Mouse (Mus musculus) cortical plate, adult 2 months (tissue): Measurements from ENCODE around the gene Tmem256. TPM values are rescaled to one million over a fixed set of nuclear protein-coding genes. Genes with fewer than 3 reads are reported as not detected.
"Not testable (repeated sequence)": the region's sequence is repeated elsewhere in the genome, so short reads cannot be mapped to it uniquely, and the experiment has no call there.

ENCODE experiments used
- H3K27ac ChIP-seq: fragments of 200-500 bp; 2 replicates; pipeline ENCODE4 v1.5.1; 2012; ENCODE audit warnings: low read length, control low read depth, inconsistent platforms; ENCODE audit not compliant: insufficient read depth
- H3K4me1 ChIP-seq: fragments of 200-500 bp; 2 replicates; pipeline ENCODE4 v1.6.1; 2011; ENCODE audit warnings: low read length; ENCODE audit not compliant: control insufficient read depth, insufficient read depth
- H3K4me3 ChIP-seq: fragments of 200-500 bp; 2 replicates; pipeline ENCODE4 v1.5.1; 2011; ENCODE audit warnings: mild to moderate bottlenecking, low read length, control low read depth; ENCODE audit not compliant: insufficient read depth
- CTCF ChIP-seq: fragments of 200-500 bp; IDR thresholded peaks from 2 replicates; pipeline ENCODE4 v1.5.1; 2011; ENCODE audit warnings: mild to moderate bottlenecking, control low read depth, low read length; ENCODE audit not compliant: insufficient read depth; ENCODE audit errors: extremely low read depth
- POLR2A ChIP-seq: fragments of 200-500 bp; IDR thresholded peaks from 2 replicates; pipeline ENCODE4 v1.6.1; 2011; ENCODE audit warnings: mild to moderate bottlenecking, low read length, control low read depth; ENCODE audit not compliant: insufficient read depth; ENCODE audit errors: extremely low read depth
- polyA plus RNA-seq: library from polyadenylated mRNA; depleted of rRNA; stranded (reverse); fragments of >200 nt; gene quantifications from 2 replicates; pipeline ENCODE4 v1.2.3, GENCODE M21; 2012

Tmem256 gene
- polyA plus RNA-seq, 1 experiment, result 234 TPM

DNA sequence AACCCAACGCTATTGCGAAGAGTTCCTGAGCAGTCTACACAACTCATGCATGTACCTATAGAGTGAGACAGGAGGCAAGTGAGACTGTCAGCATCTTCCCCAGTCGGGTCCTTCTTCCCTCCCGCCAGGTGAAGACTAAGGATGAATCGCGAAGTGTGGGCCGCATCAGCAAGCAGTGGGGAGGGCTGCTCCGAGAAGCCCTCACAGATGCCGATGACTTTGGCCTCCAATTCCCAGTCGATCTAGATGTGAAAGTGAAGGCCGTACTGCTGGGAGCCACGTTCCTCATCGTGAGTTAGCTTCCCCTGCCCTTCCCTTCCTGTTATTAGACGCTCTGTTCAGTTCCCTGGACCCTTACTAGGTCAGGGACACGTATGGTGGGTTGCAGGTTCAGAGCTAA lies 11.6 kb downstream of the Tmem256 start:
- no peak overlapping the region for H3K4me3 ChIP-seq
- no peak overlapping the region for H3K27ac ChIP-seq
- TF ChIP-seq POLR2A, result no peak
- no peak for TF ChIP-seq CTCF
- no peaks in the 10 kb centered on the region for H3K4me1 ChIP-seq

- Histone ChIP-seq H3K27ac (no peak overlapping the region), H3K4me1 (no peaks in the 10 kb centered on the region), H3K4me3 (no peak overlapping the region)
- no peak for TF ChIP-seq CTCF
- TF ChIP-seq POLR2A, result no peak
Measured at GRCm38 (mm10) chr11:69850754-69851153, 12.4 kb downstream of the Tmem256 start.

DNA sequence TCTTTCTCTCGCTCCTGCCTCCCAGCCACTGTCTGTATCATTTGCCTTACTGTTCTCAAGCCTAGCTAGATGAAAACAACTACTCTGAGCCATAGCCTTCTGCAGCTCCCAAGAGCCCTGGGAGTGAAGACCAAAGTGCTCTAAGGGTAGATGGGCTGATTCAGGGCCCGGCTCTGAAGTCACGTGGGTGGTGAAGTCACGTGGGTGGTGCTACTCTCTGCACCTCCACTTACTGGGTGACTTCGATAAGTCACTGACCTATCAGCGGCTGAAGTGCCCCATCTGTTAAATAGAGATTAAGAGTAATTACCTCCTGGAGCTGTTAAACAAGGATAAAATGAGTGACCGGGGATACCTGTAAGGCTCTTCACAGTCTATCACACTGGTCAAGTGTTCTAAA lies 15.7 kb downstream of the Tmem256 start:
- no peak overlapping the region for H3K27ac ChIP-seq
- TF ChIP-seq POLR2A (no peak), CTCF (no peak)
- no peaks in the 10 kb centered on the region for H3K4me1 ChIP-seq
- no peak overlapping the region for H3K4me3 ChIP-seq

- no peaks in the 10 kb centered on the region for H3K4me1 ChIP-seq
- no peak overlapping the region for H3K4me3 ChIP-seq
- TF ChIP-seq CTCF (no peak), POLR2A (no peak)
- no peak overlapping the region for H3K27ac ChIP-seq
Measured at GRCm38 (mm10) chr11:69854680-69855079, 16.4 kb downstream of the Tmem256 start.

DNA sequence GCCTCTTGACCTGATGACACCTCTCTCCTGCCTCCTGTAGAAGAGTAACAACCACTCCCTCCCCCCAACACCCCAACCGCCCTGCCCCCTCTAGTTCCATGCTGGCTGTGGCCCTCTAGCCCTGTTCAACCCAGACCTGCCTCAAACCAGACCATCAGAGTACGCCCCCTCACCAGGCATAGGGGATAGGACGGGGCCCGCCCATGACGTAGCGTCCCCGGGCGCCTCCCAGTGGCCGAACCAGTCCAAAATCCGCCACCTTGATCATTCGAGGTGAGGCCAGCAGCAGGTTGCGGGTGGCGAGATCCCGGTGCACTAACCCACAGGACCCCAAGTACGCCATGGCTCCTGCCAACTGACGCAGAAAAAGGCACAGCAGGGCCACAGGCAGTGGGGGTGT lies 17.0 kb downstream of the Tmem256 start:
- H3K4me1 ChIP-seq, result no peaks in the 10 kb centered on the region
- TF ChIP-seq CTCF, result no peak
- TF ChIP-seq POLR2A, result no peak

DNA sequence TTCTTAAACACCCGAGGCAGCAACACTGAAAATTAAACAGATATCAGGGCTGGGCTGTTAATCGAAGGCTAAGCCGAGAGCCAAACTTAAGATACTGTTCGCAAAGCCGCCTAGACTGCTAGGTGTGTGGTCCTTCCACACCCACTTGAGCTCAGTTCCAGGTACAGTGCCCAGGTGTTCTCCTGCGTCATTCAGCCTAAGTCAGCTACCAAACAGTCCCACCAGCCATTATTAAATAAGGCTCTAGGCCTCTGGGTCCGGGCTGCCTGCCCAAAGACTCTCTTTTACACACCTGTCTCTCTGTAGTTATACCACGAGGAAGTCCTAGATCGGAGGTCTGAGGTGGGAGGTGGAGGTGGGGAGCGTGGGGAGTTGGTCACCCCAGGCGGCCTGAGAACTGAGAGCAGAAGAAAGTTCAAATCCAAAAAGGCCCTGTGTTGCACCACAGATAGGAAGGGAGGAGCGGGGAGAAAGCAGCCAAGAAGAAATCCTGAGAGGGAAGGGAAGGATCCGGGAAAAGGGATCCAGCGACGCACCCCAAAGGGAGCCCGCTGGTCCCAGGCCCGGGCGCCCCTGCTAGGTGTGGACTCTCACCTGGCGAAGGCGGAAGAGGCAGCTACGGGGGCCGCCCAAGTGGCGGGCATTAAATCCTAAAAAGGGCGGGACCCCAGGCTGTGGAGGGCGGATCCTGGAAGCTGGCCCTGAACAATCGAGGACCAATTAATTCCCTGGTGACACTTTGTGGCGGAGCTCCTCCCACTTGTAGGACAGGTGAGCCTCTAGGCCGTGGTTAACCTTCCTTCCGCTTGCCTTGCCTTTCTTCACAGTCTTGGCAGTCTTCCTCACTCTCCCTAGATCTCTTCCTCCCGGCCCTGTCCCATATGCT lies 20.0 kb downstream of the Tmem256 start, which contains the start of gene Tnk1:
Tnk1 (minus strand) TSS at position 618 of the 886 bp plus-strand sequence.
- Histone ChIP-seq H3K4me3 (no peak within 1 kb of the TSS), H3K4me1 (no peaks in the 10 kb centered on the region), H3K27ac (no peak within 1 kb of the TSS)
- TF ChIP-seq CTCF (no peak), POLR2A (no peak)

More for the DNA sequence above, 17.0 kb downstream of the Tmem256 start:
- H3K4me3 ChIP-seq, result no peak overlapping the region
- no peak overlapping the region for H3K27ac ChIP-seq

DNA sequence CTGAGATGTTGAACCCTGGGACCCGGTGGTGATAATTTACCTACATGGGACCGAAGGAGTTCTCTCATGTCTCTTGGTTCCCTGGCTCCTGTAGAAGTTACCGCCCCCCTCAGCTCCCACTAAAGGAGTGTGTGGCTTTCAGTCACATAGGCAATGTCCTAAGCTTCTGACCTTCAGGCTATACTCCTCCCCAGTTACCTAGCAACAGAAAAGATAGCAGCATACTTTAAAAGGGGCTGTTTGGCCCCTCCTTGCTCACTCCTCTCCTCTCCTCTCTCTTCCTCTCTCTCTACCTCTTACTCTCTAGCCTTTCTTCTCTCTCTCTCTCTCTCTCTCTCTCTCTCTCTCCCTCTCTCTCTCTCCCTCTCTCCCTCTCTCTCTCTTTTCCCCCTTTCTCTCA lies 25.4 kb downstream of the Tmem256 start:
- not testable (repeated sequence) for H3K27ac ChIP-seq, H3K4me1 ChIP-seq, H3K4me3 ChIP-seq

DNA sequence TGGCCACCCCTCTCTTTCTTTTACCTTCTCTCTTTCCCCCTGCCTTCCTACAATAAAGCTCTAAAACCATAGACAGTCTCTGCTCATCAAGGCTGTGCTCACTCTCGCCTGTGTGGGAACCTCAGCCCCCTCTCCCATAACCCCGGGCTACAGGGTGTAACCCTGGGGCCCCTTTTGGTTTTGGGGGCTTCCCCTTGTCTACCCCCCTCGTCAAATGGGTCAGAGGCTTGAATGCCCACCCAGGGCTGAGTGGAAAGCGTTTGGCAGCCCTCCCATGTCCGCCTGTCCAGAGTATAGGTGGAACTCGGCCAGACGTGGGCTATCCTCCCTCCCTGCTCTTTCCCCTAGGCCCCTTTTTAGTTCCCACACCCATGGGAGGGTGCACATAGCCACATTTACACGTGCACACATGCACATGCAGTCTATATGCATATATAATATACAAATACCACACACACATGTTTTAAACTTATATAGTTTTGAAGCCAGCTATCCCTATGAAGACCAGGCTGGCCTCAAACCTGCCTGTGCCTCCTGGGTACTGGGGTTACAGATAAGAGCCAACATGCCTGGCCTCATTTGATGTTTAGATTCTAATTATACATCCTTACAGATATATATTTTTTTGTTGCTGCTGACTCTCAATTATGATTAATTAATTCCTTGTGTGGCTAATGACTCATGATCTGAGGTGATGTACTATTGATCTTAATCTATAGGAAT lies 26.0 kb downstream of the Tmem256 start:
- TF ChIP-seq POLR2A (no peak), CTCF (no peak)

GRCm38 (mm10) chr11:69865561-69865960 lies 27.2 kb downstream of the Tmem256 start:
- Histone ChIP-seq H3K27ac (no peak overlapping the region), H3K4me3 (no peak overlapping the region), H3K4me1 (peaks cover 2% of the 10 kb centered on the region; the same call in 1 of the 2 replicates)
- TF ChIP-seq CTCF, result no peak
- TF ChIP-seq POLR2A, result no peak

More for the DNA sequence above, 26.0 kb downstream of the Tmem256 start:
- H3K4me1 ChIP-seq, result peaks cover 2% of the 10 kb centered on the region; the same call in 1 of the 2 replicates
- no peak overlapping the region for H3K4me3 ChIP-seq
- H3K27ac ChIP-seq, result no peak overlapping the region
